Mouse (Mus musculus): ENCODE measurements around the gene Med31.

Med31 gene

GRCm38 (mm10) chr11:72215410-72215797 lies at the start of gene Med31:
Gene Med31, minus strand, starts transcription at chr11:72215592.
- peak; percentile 52 for DNase-seq (ENCODE audit: low spot score)

- no peak for DNase-seq (ENCODE audit: low spot score)
Observed at GRCm38 (mm10) chr11:72256441-72256840, 41.0 kb upstream of the Med31 start.

- no peak for DNase-seq (ENCODE audit: low spot score)
Observed at GRCm38 (mm10) chr11:72255629-72256028, 40.2 kb upstream of the Med31 start.

- no peak for DNase-seq (ENCODE audit: low spot score)
Observed at GRCm38 (mm10) chr11:72245196-72245753, 29.9 kb upstream of the Med31 start.

DNA sequence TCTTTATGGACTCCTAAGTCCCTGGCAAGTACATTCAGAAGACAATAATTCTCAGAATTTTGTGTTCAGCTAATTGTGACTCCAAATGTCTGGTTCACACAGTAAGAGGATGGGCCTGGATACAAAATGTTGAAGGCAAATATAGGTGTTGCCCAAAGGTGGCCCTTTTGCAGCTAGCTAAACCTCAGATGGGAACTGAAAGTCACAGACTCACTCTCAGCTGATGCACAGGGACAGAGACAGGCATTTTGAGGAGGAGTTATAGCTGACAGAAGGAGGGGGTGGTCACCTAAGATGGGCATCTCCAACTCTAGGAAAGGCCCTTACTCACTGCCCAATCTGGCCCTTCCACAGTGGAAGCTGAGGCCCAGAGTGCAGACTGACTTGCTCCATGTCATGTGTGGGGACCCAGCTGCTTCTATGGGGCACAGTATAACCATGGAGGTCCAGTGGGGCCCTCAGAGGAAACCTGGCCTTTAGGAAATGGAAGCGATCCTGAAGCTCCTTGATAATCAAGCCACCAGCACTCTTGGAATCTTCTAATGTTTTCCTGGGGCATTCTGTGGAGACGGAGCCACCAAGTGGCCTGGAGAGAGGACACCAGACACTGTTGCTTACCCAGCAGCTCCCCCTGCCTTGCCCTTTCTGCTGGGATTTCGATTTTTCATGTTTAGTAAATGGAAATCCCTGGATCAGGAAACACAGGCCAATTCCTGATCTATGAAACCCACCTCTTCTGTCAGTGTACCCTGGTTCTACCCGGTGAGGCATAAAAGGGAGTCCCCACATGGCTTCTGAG lies 24.9 kb upstream of the Med31 start:
- DNase-seq (ENCODE audit: low spot score): no peak

DNA sequence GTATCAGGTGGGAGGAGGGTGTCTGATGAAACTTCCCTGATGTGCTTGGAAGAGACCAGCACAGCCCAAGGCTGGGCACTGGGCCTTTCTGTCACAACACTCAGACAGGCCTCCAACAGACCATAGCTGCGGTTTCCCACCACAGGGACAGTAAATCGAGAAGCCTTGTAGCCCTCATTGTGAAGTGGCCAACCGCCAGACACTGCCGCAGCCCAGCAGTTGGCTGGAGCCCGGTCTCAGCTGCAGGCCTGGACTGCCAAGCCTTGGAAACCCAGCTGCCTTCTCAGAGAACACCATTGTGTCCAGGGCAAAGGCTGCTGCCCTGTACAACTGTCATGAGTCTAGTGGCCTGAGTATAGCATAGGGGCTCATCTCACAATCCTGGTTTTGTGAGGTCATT lies 18.6 kb upstream of the Med31 start:
- peak; percentile 41 for DNase-seq (ENCODE audit: low spot score)

DNA sequence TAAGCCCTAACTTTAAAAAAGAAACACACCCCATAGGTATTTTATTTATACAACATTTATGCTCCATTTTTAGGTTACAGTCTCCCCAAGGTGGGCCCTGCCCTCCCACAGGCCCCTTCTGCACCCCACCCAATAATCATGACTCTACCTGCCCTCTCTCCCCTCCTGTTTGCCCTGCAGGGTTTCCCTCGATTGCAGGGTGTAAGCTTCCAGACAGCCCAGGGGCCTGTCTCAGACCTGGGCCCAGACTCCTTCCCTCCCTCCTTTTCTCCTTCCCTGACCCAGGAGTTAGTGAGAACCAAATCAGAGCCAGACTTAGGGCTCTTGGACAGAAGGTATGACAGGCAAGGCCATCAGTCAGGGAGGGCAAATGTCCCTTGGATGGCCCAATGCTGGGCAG lies 17.6 kb upstream of the Med31 start:
- DNase-seq (ENCODE audit: low spot score): no peak

DNA sequence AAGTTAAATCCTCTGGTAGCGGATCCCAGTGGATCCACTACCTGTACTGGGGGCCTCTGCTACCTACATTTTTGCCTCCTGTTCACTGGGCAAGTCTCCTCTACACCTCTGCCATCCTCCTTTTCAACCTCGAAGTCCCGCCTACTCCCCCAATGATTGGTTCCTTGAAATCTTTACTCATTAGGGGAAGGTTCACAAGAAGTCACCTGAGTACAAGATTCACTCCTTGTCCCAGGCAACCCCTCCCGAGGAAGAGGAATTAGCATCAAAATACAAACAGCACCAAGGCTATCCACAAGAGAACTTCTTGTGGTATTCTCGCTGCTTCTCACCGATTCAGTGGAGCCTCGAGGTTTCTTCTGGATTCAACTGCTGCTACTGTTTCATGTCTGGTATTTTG lies 16.7 kb upstream of the Med31 start:
- DNase-seq (ENCODE audit: low spot score): no peak

- DNase-seq (ENCODE audit: low spot score): no peak
Observed at GRCm38 (mm10) chr11:72228513-72228912, 13.1 kb upstream of the Med31 start.

- no peak for DNase-seq (ENCODE audit: low spot score)
Observed at GRCm38 (mm10) chr11:72226901-72227300, 11.5 kb upstream of the Med31 start.

DNA sequence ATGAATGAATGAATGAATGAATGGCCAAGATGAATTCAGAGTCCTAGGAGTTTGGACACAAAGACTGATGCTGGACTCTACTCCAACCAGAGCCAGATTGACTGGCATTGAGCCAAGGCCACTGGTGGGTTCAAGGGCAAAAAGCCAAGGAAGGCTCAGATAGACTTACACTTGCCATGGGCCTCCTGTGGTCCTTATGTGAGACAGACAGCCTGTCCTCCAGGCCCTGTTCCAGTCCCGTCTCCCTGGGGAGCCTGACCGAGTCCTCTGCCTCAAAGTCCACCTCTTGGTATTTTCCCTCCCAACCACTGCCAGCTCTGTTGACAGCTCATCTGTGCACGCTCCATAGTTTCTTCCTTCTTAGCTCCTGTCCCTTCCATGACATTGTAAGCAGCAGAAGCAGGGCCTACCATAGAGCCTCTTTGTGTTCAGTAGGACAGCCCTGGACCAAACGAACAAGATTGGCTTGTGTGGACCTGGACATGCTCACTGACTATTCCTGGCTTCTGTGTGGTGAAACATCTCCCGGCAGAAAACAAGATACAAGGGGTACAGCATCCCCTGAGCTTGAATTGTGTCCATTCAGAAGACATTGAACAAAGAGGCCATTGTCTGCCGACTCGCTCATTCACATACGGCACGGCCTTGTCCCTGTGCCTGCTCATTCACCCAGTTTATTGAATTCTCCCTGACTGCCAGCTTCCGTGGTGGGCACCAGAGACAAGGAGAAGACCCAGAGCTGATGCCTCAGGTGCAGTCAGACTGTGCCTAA lies 10.8 kb upstream of the Med31 start:
- no peak for DNase-seq (ENCODE audit: low spot score)

DNA sequence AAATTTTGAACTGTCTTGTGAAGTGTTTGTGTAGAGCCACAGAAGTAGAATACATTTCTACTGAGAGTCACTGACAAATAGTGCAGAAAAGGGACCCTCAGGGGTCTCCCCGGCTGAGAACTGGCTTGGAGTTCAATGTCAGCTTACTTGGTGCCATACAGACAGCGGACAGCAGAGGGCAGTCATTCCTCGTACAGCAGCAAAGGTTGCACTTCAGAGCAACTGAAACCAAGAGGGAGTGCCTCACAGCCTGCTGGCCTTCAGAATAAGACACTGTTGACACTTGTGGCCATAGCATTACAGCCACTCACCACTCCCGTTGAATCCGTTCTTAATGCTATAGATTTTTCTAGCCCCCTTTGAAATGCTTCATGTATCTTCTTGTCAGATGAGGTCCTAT lies 9.5 kb upstream of the Med31 start:
- no peak for DNase-seq (ENCODE audit: low spot score)

- DNase-seq (ENCODE audit: low spot score): no peak
Observed at GRCm38 (mm10) chr11:72223414-72223813, 8.0 kb upstream of the Med31 start.

DNA sequence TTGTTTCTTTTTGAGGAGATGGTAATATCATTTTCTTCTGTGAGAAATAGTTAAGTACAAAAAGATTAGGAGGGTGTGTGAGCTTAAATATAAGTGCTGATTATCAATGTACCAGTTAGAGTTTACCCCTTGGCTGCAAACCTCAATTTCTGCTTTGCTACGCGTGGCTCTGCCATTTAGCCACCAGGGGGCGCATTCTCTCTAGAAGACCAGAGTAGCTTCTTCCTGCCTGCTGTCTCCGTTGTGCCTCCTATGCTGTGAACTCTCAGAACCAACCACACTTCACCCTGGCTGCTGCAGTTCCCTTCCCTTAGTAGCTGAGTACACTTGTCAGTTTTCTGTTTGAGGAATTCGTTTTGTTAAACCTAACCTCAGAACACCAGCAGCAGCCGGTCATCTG lies 5.9 kb upstream of the Med31 start:
- DNase-seq (ENCODE audit: low spot score): no peak

GRCm38 (mm10) chr11:72217116-72217515 lies 1.7 kb upstream of the Med31 start:
- DNase-seq (ENCODE audit: low spot score): no peak

DNA sequence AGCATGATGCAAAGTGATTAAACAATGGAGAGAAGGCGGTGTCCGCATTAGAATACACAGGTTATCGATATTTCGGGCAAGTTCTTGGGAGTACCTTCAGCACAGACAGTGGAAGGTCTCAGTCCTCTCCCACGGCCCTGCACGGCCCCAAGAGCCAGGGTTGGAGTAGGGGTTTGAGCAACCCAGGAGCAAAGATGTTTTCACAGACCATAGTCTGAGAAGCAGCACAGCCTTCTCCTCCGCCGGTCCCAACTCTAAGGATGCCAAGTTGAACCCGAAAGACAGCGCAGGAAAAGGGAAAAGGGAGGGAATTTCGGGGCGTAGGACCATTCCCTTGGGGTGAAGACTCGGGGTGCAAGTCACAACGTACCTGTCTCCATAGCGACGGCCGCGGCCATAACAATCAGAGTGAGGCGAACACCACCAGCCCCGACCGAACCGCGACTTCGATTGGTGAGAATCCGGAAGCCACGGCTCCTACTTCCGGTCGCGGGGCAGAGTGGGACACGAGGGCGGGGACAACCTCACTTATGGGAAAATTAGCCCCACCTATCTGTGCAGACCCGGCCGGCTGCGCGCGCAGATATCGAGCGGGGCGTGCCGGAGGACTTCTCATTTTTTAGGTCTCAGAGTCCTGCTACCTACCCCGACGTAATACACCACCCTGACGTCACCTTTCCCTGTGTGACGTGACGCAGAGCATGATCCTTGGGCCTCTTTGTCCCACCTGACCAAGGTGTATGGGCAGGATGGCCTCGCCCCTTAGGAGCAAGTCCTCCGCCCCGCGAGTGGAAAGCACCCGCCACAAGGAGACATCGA lies 592 bp downstream of the Med31 start:
- peak; percentile 91 for DNase-seq (ENCODE audit: low spot score)

GRCm38 (mm10) chr11:72207834-72208377 lies 7.5 kb downstream of the Med31 start:
- DNase-seq (ENCODE audit: low spot score): no peak

- DNase-seq (ENCODE audit: low spot score): peak; percentile 79
Observed at GRCm38 (mm10) chr11:72207204-72207833, 8.1 kb downstream of the Med31 start, which contains the start of the genes 4933427D14Rik and Txndc17. Gene 4933427D14Rik, minus strand, starts transcription at chr11:72207459. Gene Txndc17, plus strand, starts transcription at chr11:72207547.

DNA sequence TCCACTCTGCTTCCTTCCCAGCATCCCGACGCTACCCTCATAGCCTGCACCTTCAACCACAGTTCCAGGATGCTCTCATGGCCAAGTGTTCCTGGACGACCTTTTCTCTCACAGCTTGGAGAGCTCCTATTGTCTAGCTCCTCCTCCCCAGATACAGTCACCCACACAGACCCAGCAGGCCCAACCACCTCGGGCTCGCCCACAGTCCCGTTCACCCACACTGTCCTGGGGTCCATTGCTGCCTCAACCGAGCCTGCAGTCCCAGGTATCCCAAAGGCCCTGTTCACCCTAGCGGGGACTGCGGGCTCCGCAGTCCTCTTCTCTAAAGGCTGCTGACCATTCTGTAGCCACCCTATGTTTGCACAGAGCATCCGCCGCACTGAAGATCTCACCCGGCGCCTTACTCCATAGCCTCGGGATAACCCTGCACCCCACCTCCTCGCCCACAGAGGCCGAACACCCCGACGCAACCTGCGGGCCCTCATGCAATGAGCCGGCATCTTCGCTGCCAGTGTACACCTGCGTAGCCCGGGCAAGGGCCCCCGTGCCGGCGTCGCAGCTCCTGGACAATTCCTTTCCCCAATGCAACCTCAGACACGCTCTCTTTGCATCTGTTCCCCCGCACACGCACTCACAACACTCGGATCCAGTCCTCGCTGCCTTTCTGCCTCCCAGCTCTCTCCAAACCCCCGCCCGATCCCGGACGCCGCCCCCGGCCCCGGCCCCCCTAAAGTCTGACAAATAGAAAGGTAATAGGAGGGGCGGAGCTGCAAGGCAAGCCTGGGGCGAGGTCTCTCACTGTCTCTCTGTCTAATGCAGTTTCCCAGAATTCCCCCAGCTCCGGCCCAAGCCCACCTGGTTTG lies 8.8 kb downstream of the Med31 start, which contains the start of gene Gm43951:
Gene Gm43951, minus strand, starts transcription at position 500 of the 863 bp plus-strand sequence.
- DNase-seq (ENCODE audit: low spot score): no peak

- no peak for DNase-seq (ENCODE audit: low spot score)
Observed at GRCm38 (mm10) chr11:72205256-72205655, 10.1 kb downstream of the Med31 start.

Data from left cerebral cortex, adult 11 months (tissue).